Mouse (Mus musculus): ENCODE measurements at regions not wholly inside any gene's neighbourhood (a gene's known extent, or its start where the extent isn't known, plus 50 kb on each side); places are given as distances from the start of the nearest gene placed in this dataset.
A peak's percentile ranks its signal among the peaks of the same experiment; 100 is the strongest.
"Not testable (repeated sequence)": the region's sequence is repeated elsewhere in the genome, so short reads cannot be mapped to it uniquely, and the experiment has no call there.

GRCm38 (mm10) chr15:87818566-87818965 lies 274.5 kb downstream of the Fam19a5 start:
- no peak for DNase-seq (ENCODE audit: low read depth, low spot score)

- no peak for DNase-seq (ENCODE audit: low read depth, low spot score)
These were observed 298.0 kb downstream of the Fam19a5 start for GRCm38 (mm10) chr15:87842097-87842496.

- no peak for DNase-seq (ENCODE audit: low read depth, low spot score)
These were observed 315.0 kb downstream of the Fam19a5 start for GRCm38 (mm10) chr15:87859069-87859468.

- DNase-seq (ENCODE audit: low read depth, low spot score), result peak; percentile 69
These were observed 332.3 kb downstream of the Fam19a5 start for GRCm38 (mm10) chr15:87876286-87876899.

GRCm38 (mm10) chr15:87890903-87891302 lies 346.8 kb downstream of the Fam19a5 start:
- peak; percentile 34 for DNase-seq (ENCODE audit: low read depth, low spot score)

- not testable (repeated sequence) for DNase-seq (ENCODE audit: low read depth, low spot score)
These were observed 350.8 kb downstream of the Fam19a5 start for GRCm38 (mm10) chr15:87894866-87895265.

GRCm38 (mm10) chr15:87898655-87899054 lies 354.6 kb downstream of the Fam19a5 start:
- DNase-seq (ENCODE audit: low read depth, low spot score), result no peak

GRCm38 (mm10) chr15:87904436-87904835 lies 360.3 kb downstream of the Fam19a5 start:
- DNase-seq (ENCODE audit: low read depth, low spot score), result no peak

- no peak for DNase-seq (ENCODE audit: low read depth, low spot score)
These were observed 362.2 kb downstream of the Fam19a5 start for GRCm38 (mm10) chr15:87906310-87906709.

- DNase-seq (ENCODE audit: low read depth, low spot score), result no peak
These were observed 378.0 kb downstream of the Fam19a5 start for GRCm38 (mm10) chr15:87922091-87922490.

GRCm38 (mm10) chr15:87922781-87923446 lies 378.8 kb downstream of the Fam19a5 start:
- no peak for DNase-seq (ENCODE audit: low read depth, low spot score)

GRCm38 (mm10) chr15:87923906-87924305 lies 379.8 kb downstream of the Fam19a5 start:
- DNase-seq (ENCODE audit: low read depth, low spot score), result no peak

GRCm38 (mm10) chr15:87936041-87936440 lies 391.9 kb downstream of the Fam19a5 start:
- DNase-seq (ENCODE audit: low read depth, low spot score), result no peak

GRCm38 (mm10) chr15:87940837-87941236 lies 396.7 kb downstream of the Fam19a5 start:
- no peak for DNase-seq (ENCODE audit: low read depth, low spot score)

- DNase-seq (ENCODE audit: low read depth, low spot score), result no peak
These were observed 408.4 kb downstream of the Fam19a5 start for GRCm38 (mm10) chr15:87952531-87952930.

GRCm38 (mm10) chr15:87955685-87956256 lies 411.7 kb downstream of the Fam19a5 start:
- DNase-seq (ENCODE audit: low read depth, low spot score), result no peak

- DNase-seq (ENCODE audit: low read depth, low spot score), result no peak
These were observed 414.8 kb downstream of the Fam19a5 start for GRCm38 (mm10) chr15:87958866-87959265.

GRCm38 (mm10) chr15:87972641-87973040 lies 428.5 kb downstream of the Fam19a5 start:
- no peak for DNase-seq (ENCODE audit: low read depth, low spot score)

- DNase-seq (ENCODE audit: low read depth, low spot score), result no peak
These were observed 443.4 kb downstream of the Fam19a5 start for GRCm38 (mm10) chr15:87987322-87987985.

GRCm38 (mm10) chr15:87994546-87994945 lies 450.4 kb downstream of the Fam19a5 start:
- DNase-seq (ENCODE audit: low read depth, low spot score), result peak; percentile 6

GRCm38 (mm10) chr15:88017076-88017475 lies 473.0 kb downstream of the Fam19a5 start:
- no peak for DNase-seq (ENCODE audit: low read depth, low spot score)

GRCm38 (mm10) chr15:88032751-88033150 lies 488.7 kb downstream of the Fam19a5 start:
- DNase-seq (ENCODE audit: low read depth, low spot score), result no peak

Data from brain, embryonic 18.5 days (tissue).